ENCODE assay signal across 8 mouse cellular contexts in genomic region chr10:70963599-70964193, GRCm38 (mm10).
DNase-seq lines count a peak whose midpoint lies in the region; ATAC-seq and TF ChIP-seq lines count a peak whose summit lies in the region.

No protein-coding gene starts in this region.

- H3K9ac ChIP-seq in heart, embryonic 13.5 days, result no peak overlapping the region
- H3K9ac ChIP-seq in midbrain, embryonic 16.5 days (ENCODE audit: low read depth, low read length), result no peak overlapping the region

- DNase-seq in adrenal gland, postnatal 14 days, result peak; percentile 53
- DNase-seq in adrenal gland, postnatal 25 days, result no peak
- peak in 1 of 2 experiments; percentile 43 for DNase-seq in left cerebral cortex, adult 2 months (ENCODE audit: extremely low spot score in 1 of 2, low spot score in 2 of 2)
- DNase-seq in left cerebral cortex, adult 8-10 months (ENCODE audit: low spot score in 2 of 2), result no peak
- peak; percentile 73 for DNase-seq in ZHBTc4 (ENCODE audit: low read depth, low spot score)
- DNase-seq in spleen, postnatal 4 days (ENCODE audit: low spot score in 2 of 2), result no peak

- no peaks in the 10 kb centered on the region for H3K9me3 ChIP-seq in heart, embryonic 13.5 days
- no peaks in the 10 kb centered on the region for H3K9me3 ChIP-seq in midbrain, embryonic 16.5 days (replicated peaks; ENCODE audit: control insufficient read depth, low read length, poor library complexity, severe bottlenecking)

- H3K4me3 ChIP-seq in left cerebral cortex, adult 2 months, result no peak overlapping the region
- H3K4me3 ChIP-seq in heart, embryonic 13.5 days, result no peak overlapping the region
- H3K4me3 ChIP-seq in midbrain, embryonic 16.5 days (ENCODE audit: low read depth, low read length), result no peak overlapping the region

- H3K27me3 ChIP-seq in heart, embryonic 13.5 days (replicated peaks), result no peaks in the 10 kb centered on the region
- H3K27me3 ChIP-seq in midbrain, embryonic 16.5 days (ENCODE audit: control insufficient read depth, insufficient read depth, low read depth, low read length), result no peaks in the 10 kb centered on the region

- no peak for ATAC-seq in heart, embryonic 13.5 days (ENCODE audit: extremely low read depth, insufficient number of reproducible peaks, low FRiP score, low TSS enrichment)
- peak; percentile 63 for ATAC-seq in midbrain, embryonic 16.5 days

- WGBS in heart, embryonic 13.5 days, result 48% methylated on average over 8 of the region's 8 CpGs
- WGBS in midbrain, embryonic 16.5 days, result 52% methylated on average over 8 of the region's 8 CpGs

- peak; percentile 85 for TF ChIP-seq CTCF in left cerebral cortex, adult 2 months (IDR thresholded peaks at IDR 0.05)

- intact Hi-C loops in left cerebral cortex, adult 2 months (cut with DNase I), result loop anchor here (2.0 to 5.0 kb wide), 3 partner anchors 149 to 401 kb away; no protein-coding TSS in a partner anchor

- no peak overlapping the region for H3K4me2 ChIP-seq in heart, embryonic 13.5 days
- H3K4me2 ChIP-seq in midbrain, embryonic 16.5 days (ENCODE audit: low read length), result no peak overlapping the region

- peaks cover under 1% of the 10 kb centered on the region; the same call in 1 of the 2 replicates for H3K36me3 ChIP-seq in heart, embryonic 13.5 days
- H3K36me3 ChIP-seq in midbrain, embryonic 16.5 days (ENCODE audit: control insufficient read depth, insufficient read depth, low read length), result no peaks in the 10 kb centered on the region

- no peak overlapping the region for H3K27ac ChIP-seq in left cerebral cortex, adult 2 months
- peak overlapping the region; percentile 24; the same call in 1 of the 2 replicates for H3K27ac ChIP-seq in heart, embryonic 13.5 days (replicated peaks)
- no peak overlapping the region for H3K27ac ChIP-seq in midbrain, embryonic 16.5 days (ENCODE audit: low read length)

- peaks cover 26% of the 10 kb centered on the region for H3K4me1 ChIP-seq in heart, embryonic 13.5 days
- H3K4me1 ChIP-seq in midbrain, embryonic 16.5 days (ENCODE audit: control insufficient read depth, insufficient read depth, low read length), result no peaks in the 10 kb centered on the region

Comparison
In these comparisons a context has a peak if more than half of its experiments do, and no peak if none do; other contexts are left out.
1. DNase-seq: peak in adrenal gland, postnatal 14 days (single experiment) and ZHBTc4 (single experiment); none in adrenal gland, postnatal 25 days (single experiment), left cerebral cortex, adult 8-10 months (0 of 2) and spleen, postnatal 4 days (0 of 2).